Mouse (Mus musculus) left cerebral cortex, adult 8-10 months (tissue): Measurements from ENCODE around the gene Kit. TPM values are rescaled to one million over a fixed set of nuclear protein-coding genes. Genes with fewer than 3 reads are reported as not detected.
A peak's percentile ranks its signal among the peaks of the same experiment; 100 is the strongest.

Source experiments
- DNase-seq, 2 experiments: peaks; one replicate each; pipeline ENCODE4 v3.0.0; 2022; ENCODE audit warnings: low spot score in 2 of 2
- total RNA-seq, 4 experiments: library from RNA; stranded (reverse); gene quantifications; 2 replicates each; pipeline ENCODE4 v1.2.4; 2022

Kit gene
- 10 to 100 TPM; 27.3 to 34.9 (median 33.6) TPM for total RNA-seq

- peak; percentile 21 to 23 for DNase-seq
Measured at GRCm38 (mm10) chr5:75574852-75575566, at the start of gene Kit. Gene Kit, plus strand, starts transcription at chr5:75574916.

- no peak for DNase-seq
Measured at GRCm38 (mm10) chr5:75536156-75536555, 38.6 kb upstream of the Kit start.

- no peak for DNase-seq
Measured at GRCm38 (mm10) chr5:75537717-75538116, 37.0 kb upstream of the Kit start.

- DNase-seq = no peak
Measured at GRCm38 (mm10) chr5:75538458-75538857, 36.3 kb upstream of the Kit start.

- no peak for DNase-seq
Measured at GRCm38 (mm10) chr5:75539098-75539497, 35.6 kb upstream of the Kit start.

GRCm38 (mm10) chr5:75543757-75544156 lies 31.0 kb upstream of the Kit start:
- DNase-seq = no peak

- DNase-seq = no peak
Measured at GRCm38 (mm10) chr5:75544472-75545264, 30.0 kb upstream of the Kit start.

GRCm38 (mm10) chr5:75545265-75545643 lies 29.5 kb upstream of the Kit start:
- no peak for DNase-seq

GRCm38 (mm10) chr5:75553021-75553420 lies 21.7 kb upstream of the Kit start:
- DNase-seq = no peak

GRCm38 (mm10) chr5:75557636-75558035 lies 17.1 kb upstream of the Kit start:
- no peak for DNase-seq

GRCm38 (mm10) chr5:75559291-75559690 lies 15.4 kb upstream of the Kit start:
- DNase-seq = no peak

GRCm38 (mm10) chr5:75561231-75561630 lies 13.5 kb upstream of the Kit start:
- DNase-seq = no peak

GRCm38 (mm10) chr5:75574151-75574851 lies 415 bp upstream of the Kit start:
- no peak for DNase-seq

- DNase-seq = peak in 1 of 2 experiments; percentile 13
Measured at GRCm38 (mm10) chr5:75575567-75576515, 1.1 kb downstream of the Kit start.

- DNase-seq = no peak
Measured at GRCm38 (mm10) chr5:75576741-75577140, 2.0 kb downstream of the Kit start.

GRCm38 (mm10) chr5:75578141-75578540 lies 3.4 kb downstream of the Kit start:
- no peak for DNase-seq

GRCm38 (mm10) chr5:75579244-75579643 lies 4.5 kb downstream of the Kit start:
- DNase-seq = no peak

- no peak for DNase-seq
Measured at GRCm38 (mm10) chr5:75579646-75580268, 5.0 kb downstream of the Kit start.

- DNase-seq = no peak
Measured at GRCm38 (mm10) chr5:75581926-75582325, 7.2 kb downstream of the Kit start.

- DNase-seq = no peak
Measured at GRCm38 (mm10) chr5:75587781-75588180, 13.1 kb downstream of the Kit start.
